Comparison of ENCODE assay signal across 8 mouse cellular contexts in the genomic region with DNA sequence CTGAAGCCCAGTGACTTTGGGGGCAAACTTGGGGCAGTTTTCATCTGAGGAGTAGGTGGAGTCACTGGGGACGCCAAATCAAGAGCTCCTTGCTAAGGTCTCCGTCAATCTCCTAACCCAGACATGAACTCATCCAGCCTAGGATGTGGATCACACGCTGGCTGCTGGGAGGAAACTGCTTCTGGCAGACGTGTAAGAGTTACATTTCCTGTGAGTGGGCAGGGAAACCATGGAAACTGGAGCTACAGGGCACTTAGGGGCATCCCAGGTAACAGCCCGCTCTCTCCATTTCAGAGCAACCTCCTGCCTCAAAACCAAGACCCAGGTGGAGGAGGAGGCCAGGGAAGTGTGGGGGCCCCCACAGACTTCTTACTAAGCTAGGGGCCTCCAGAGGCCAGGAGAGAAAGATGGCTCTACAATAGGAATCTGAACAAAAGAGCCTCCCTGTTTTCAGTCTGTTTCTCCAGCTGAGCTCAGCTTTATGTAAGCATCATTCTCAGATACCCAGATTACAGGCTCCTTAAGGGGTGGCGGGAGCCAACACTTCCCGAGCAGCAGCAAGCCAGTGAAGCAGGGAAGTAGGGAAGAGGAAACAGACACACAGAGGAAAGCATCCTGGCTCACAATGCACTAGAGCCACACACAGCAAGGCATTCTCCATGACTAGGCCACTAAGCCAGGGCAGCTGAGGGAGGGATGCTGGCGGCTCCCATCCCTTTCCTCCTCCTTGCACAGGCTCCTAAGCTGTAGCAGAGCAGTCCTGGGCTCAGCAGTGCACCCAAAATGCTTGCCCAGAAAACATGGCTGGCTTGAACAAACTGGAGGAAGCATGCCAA.
DNase-seq lines count a peak whose midpoint lies in the region; ATAC-seq and TF ChIP-seq lines count a peak whose summit lies in the region.

No protein-coding gene starts in this region.

- H3K9ac ChIP-seq in hindbrain, embryonic 15.5 days = 0 out of 2 replicates have a peak overlapping the region, but pooled peaks have one; percentile 16
- H3K9ac ChIP-seq in midbrain, postnatal 0 days (replicated peaks; ENCODE audit: low read length, poor library complexity, severe bottlenecking) = no peak overlapping the region

- H3K4me2 ChIP-seq in hindbrain, embryonic 15.5 days = no peak overlapping the region
- no peak overlapping the region for H3K4me2 ChIP-seq in midbrain, postnatal 0 days (ENCODE audit: low read depth, low read length, poor library complexity, severe bottlenecking)

- H3K9me3 ChIP-seq in hindbrain, embryonic 15.5 days = no peaks in the 10 kb centered on the region
- H3K9me3 ChIP-seq in midbrain, postnatal 0 days (ENCODE audit: low read length) = no peaks in the 10 kb centered on the region

- ATAC-seq in hindbrain, embryonic 15.5 days (ENCODE audit: low FRiP score, low read depth) = peak; percentile 42
- no peak for ATAC-seq in midbrain, postnatal 0 days (ENCODE audit: low FRiP score)
- no peak for ATAC-seq in monocyte, adult 5-6 weeks (replicated peaks; ENCODE audit: insufficient number of reproducible peaks, low FRiP score, low TSS enrichment, poor library complexity, severe bottlenecking)
- ATAC-seq in erythroblast, adult 5-6 weeks (replicated peaks; ENCODE audit: low FRiP score, poor library complexity, severe bottlenecking) = no peak

- no peak for TF ChIP-seq CTCF in midbrain, postnatal 0 days (IDR thresholded peaks at IDR 0.05)

- H3K27ac ChIP-seq in hindbrain, embryonic 15.5 days (replicated peaks) = peak overlapping the region; percentile 74
- peak overlapping the region; percentile 27 for H3K27ac ChIP-seq in midbrain, postnatal 0 days (ENCODE audit: low read depth, low read length)

- no peaks in the 10 kb centered on the region for H3K27me3 ChIP-seq in hindbrain, embryonic 15.5 days
- no peaks in the 10 kb centered on the region for H3K27me3 ChIP-seq in midbrain, postnatal 0 days (ENCODE audit: insufficient read depth, low read length)

- 22% methylated on average over 8 of the region's 8 CpGs for WGBS in hindbrain, embryonic 15.5 days
- WGBS in midbrain, postnatal 0 days = 24% methylated on average over 8 of the region's 8 CpGs

- no peak overlapping the region for H3K4me3 ChIP-seq in hindbrain, embryonic 15.5 days
- H3K4me3 ChIP-seq in midbrain, postnatal 0 days (ENCODE audit: low read depth, low read length) = no peak overlapping the region

- peak; percentile 27 for DNase-seq in adrenal gland, postnatal 14 days
- no peak for DNase-seq in adrenal gland, postnatal 25 days
- DNase-seq in right cerebral cortex, adult 2 months (ENCODE audit: low spot score in 2 of 2) = peak; percentile 49
- DNase-seq in right cerebral cortex, postnatal 4 days = no peak
- peak; percentile 33 for DNase-seq in midbrain, postnatal 0 days (ENCODE audit: low spot score)

- peaks cover 26% of the 10 kb centered on the region for H3K4me1 ChIP-seq in hindbrain, embryonic 15.5 days (replicated peaks)
- H3K4me1 ChIP-seq in midbrain, postnatal 0 days (ENCODE audit: insufficient read depth, low read length) = peaks cover 8% of the 10 kb centered on the region; the same call in 1 of the 2 replicates

- H3K36me3 ChIP-seq in hindbrain, embryonic 15.5 days = no peaks in the 10 kb centered on the region
- no peaks in the 10 kb centered on the region for H3K36me3 ChIP-seq in midbrain, postnatal 0 days (ENCODE audit: insufficient read depth, low read length)

Comparison
In these comparisons a context has a peak if more than half of its experiments do, and no peak if none do; other contexts are left out.
1. DNase-seq: peak in adrenal gland, postnatal 14 days (single experiment), right cerebral cortex, adult 2 months (2 of 2) and midbrain, postnatal 0 days (single experiment); none in adrenal gland, postnatal 25 days (single experiment) and right cerebral cortex, postnatal 4 days (single experiment).